21 mouse cellular contexts compared by ENCODE assay signal in genomic region chr8:61321216-61321615, GRCm38 (mm10).
DNase-seq lines count a peak whose midpoint lies in the region; ATAC-seq and TF ChIP-seq lines count a peak whose summit lies in the region.
"Had no signal": no experiment of that assay in that cellular context is flagged by ENCODE, and none has a peak within 500 bp of the region (broad histone marks: within the 10 kb centered on the region; RNA-seq: fewer than 3 reads in every experiment).

No protein-coding gene starts in this region.

- peaks cover 6% of the 10 kb centered on the region for H3K4me1 ChIP-seq in heart, adult 2 months (ENCODE audit: control insufficient read depth, insufficient read depth, low read length)
- H3K4me1 ChIP-seq in neural tube, embryonic 11.5 days (ENCODE audit: control insufficient read depth, insufficient read depth, low read length), result peaks cover 24% of the 10 kb centered on the region
- H3K4me1 ChIP-seq in neural tube, embryonic 15.5 days, result peaks cover 46% of the 10 kb centered on the region
- H3K4me1 ChIP-seq in limb, embryonic 10.5 days, result peaks cover 39% of the 10 kb centered on the region
- peaks cover 52% of the 10 kb centered on the region for H3K4me1 ChIP-seq in hindbrain, embryonic 13.5 days (replicated peaks)

- TF ChIP-seq EP300 in heart, adult 2 months (IDR thresholded peaks at IDR 0.05; ENCODE audit: insufficient read depth, low read depth, low read length), result no peak

- no peak for TF ChIP-seq CTCF in heart, adult 2 months (IDR thresholded peaks at IDR 0.05)

- peak; percentile 76 for DNase-seq in heart, adult 11 months
- DNase-seq in heart, adult 2 months, result no peak
- DNase-seq in neural tube, embryonic 11.5 days (ENCODE audit: low spot score), result no peak
- peak; percentile 79 for DNase-seq in induced T-regulatory cell, adult 2 months (ENCODE audit: low read depth)
- DNase-seq in limb, embryonic 10.5 days (ENCODE audit: low spot score), result no peak
- DNase-seq: adrenal gland, postnatal 14 days; B cell, adult 2 months; cerebellum, adult 11-12 months; cerebellum, adult 9-10 months; cerebellum, postnatal 25 days; forebrain, postnatal 0 days; gastrocnemius, adult 2 months; gastrocnemius, postnatal 25 days; heart, postnatal 10 days; heart, postnatal 4 days had no signal

- H3K79me2 ChIP-seq in heart, adult 2 months (replicated peaks; ENCODE audit: control insufficient read depth, insufficient read depth, low read length), result no peaks in the 10 kb centered on the region; the same call in 1 of the 2 replicates

- no peak overlapping the region for H3K9ac ChIP-seq in heart, adult 2 months (ENCODE audit: low read depth, low read length)
- no peak overlapping the region for H3K9ac ChIP-seq in neural tube, embryonic 11.5 days (ENCODE audit: low read length)
- H3K9ac ChIP-seq in neural tube, embryonic 15.5 days (replicated peaks), result no peak overlapping the region
- no peak overlapping the region for H3K9ac ChIP-seq in hindbrain, embryonic 13.5 days
- H3K9ac ChIP-seq: forebrain, embryonic 13.5 days; forebrain, postnatal 0 days; hindbrain, embryonic 14.5 days had no signal

- H3K27me3 ChIP-seq in heart, adult 2 months (ENCODE audit: control insufficient read depth, insufficient read depth, low read length), result no peaks in the 10 kb centered on the region
- H3K27me3 ChIP-seq in neural tube, embryonic 11.5 days (ENCODE audit: control insufficient read depth, insufficient read depth, low read length), result no peaks in the 10 kb centered on the region
- no peaks in the 10 kb centered on the region for H3K27me3 ChIP-seq in neural tube, embryonic 15.5 days (replicated peaks)
- no peaks in the 10 kb centered on the region for H3K27me3 ChIP-seq in limb, embryonic 10.5 days (ENCODE audit: low read depth, poor library complexity, severe bottlenecking)
- no peaks in the 10 kb centered on the region for H3K27me3 ChIP-seq in hindbrain, embryonic 13.5 days
- H3K27me3 ChIP-seq: forebrain, embryonic 13.5 days had no signal

- no peak overlapping the region for H3K27ac ChIP-seq in heart, adult 2 months
- H3K27ac ChIP-seq in neural tube, embryonic 11.5 days (ENCODE audit: low read depth, low read length), result 0 out of 2 replicates have a peak overlapping the region, but pooled peaks have one; percentile 14
- no peak overlapping the region for H3K27ac ChIP-seq in neural tube, embryonic 15.5 days (replicated peaks)
- H3K27ac ChIP-seq in limb, embryonic 10.5 days, result no peak overlapping the region
- no peak overlapping the region for H3K27ac ChIP-seq in hindbrain, embryonic 13.5 days
- H3K27ac ChIP-seq: forebrain, embryonic 13.5 days; gastrocnemius, adult 2 months; heart, embryonic 10.5 days; hindbrain, embryonic 14.5 days had no signal

- 62% methylated on average over 3 of the region's 3 CpGs for WGBS in heart, adult 2 months
- 60% methylated on average over 3 of the region's 3 CpGs for WGBS in neural tube, embryonic 11.5 days
- WGBS in neural tube, embryonic 15.5 days, result 47% methylated on average over 3 of the region's 3 CpGs
- 68% methylated on average over 3 of the region's 3 CpGs for WGBS in limb, embryonic 10.5 days
- 71% methylated on average over 3 of the region's 3 CpGs for WGBS in hindbrain, embryonic 13.5 days

- no peak overlapping the region for H3K4me2 ChIP-seq in neural tube, embryonic 11.5 days (ENCODE audit: low read depth)
- H3K4me2 ChIP-seq in neural tube, embryonic 15.5 days, result no peak overlapping the region
- H3K4me2 ChIP-seq in hindbrain, embryonic 13.5 days, result no peak overlapping the region
- H3K4me2 ChIP-seq: forebrain, embryonic 13.5 days; hindbrain, embryonic 14.5 days had no signal

- ATAC-seq in neural tube, embryonic 11.5 days (ENCODE audit: insufficient read depth, low FRiP score, low TSS enrichment), result no peak
- ATAC-seq in neural tube, embryonic 15.5 days (ENCODE audit: low FRiP score), result no peak
- ATAC-seq in hindbrain, embryonic 13.5 days (ENCODE audit: low FRiP score), result no peak
- ATAC-seq: forebrain, embryonic 13.5 days; forebrain, postnatal 0 days had no signal

- no peak for TF ChIP-seq POLR2A in heart, adult 2 months (IDR thresholded peaks at IDR 0.05; ENCODE audit: insufficient read depth, low read depth, low read length)

- no peaks in the 10 kb centered on the region for H3K9me3 ChIP-seq in neural tube, embryonic 11.5 days (ENCODE audit: control insufficient read depth, low read length)
- H3K9me3 ChIP-seq in neural tube, embryonic 15.5 days (replicated peaks), result no peaks in the 10 kb centered on the region
- H3K9me3 ChIP-seq in limb, embryonic 10.5 days (replicated peaks), result no peaks in the 10 kb centered on the region
- no peaks in the 10 kb centered on the region for H3K9me3 ChIP-seq in hindbrain, embryonic 13.5 days
- H3K9me3 ChIP-seq: forebrain, embryonic 13.5 days; G1E; heart, embryonic 10.5 days had no signal

- intact Hi-C loops in heart, adult 2 months (cut with DNase I), result no loop called here

- no peak overlapping the region for H3K4me3 ChIP-seq in heart, adult 2 months
- no peak overlapping the region for H3K4me3 ChIP-seq in neural tube, embryonic 11.5 days (ENCODE audit: low read depth, low read length)
- no peak overlapping the region for H3K4me3 ChIP-seq in neural tube, embryonic 15.5 days (replicated peaks)
- H3K4me3 ChIP-seq in limb, embryonic 10.5 days, result no peak overlapping the region
- no peak overlapping the region for H3K4me3 ChIP-seq in hindbrain, embryonic 13.5 days
- H3K4me3 ChIP-seq: forebrain, embryonic 13.5 days; gastrocnemius, adult 2 months; heart, embryonic 10.5 days had no signal

- H3K36me3 ChIP-seq in heart, adult 2 months (ENCODE audit: control insufficient read depth, insufficient read depth, low read length), result no peaks in the 10 kb centered on the region
- no peaks in the 10 kb centered on the region for H3K36me3 ChIP-seq in neural tube, embryonic 11.5 days (ENCODE audit: control insufficient read depth, insufficient read depth, low read length)
- H3K36me3 ChIP-seq in neural tube, embryonic 15.5 days, result no peaks in the 10 kb centered on the region
- H3K36me3 ChIP-seq in limb, embryonic 10.5 days, result no peaks in the 10 kb centered on the region
- H3K36me3 ChIP-seq in hindbrain, embryonic 13.5 days, result no peaks in the 10 kb centered on the region
- H3K36me3 ChIP-seq: G1E; heart, embryonic 10.5 days had no signal

Comparison
In these comparisons a context has a peak if more than half of its experiments do, and no peak if none do; other contexts are left out.
1. DNase-seq: peak in heart, adult 11 months (single experiment) and induced T-regulatory cell, adult 2 months (single experiment); none in heart, adult 2 months (0 of 2), neural tube, embryonic 11.5 days (single experiment) and limb, embryonic 10.5 days (single experiment).